Mouse (Mus musculus) CH12.LX (cell line): ENCODE measurements around the gene Gm45208. TPM values are rescaled to one million over a fixed set of nuclear protein-coding genes. Genes with fewer than 3 reads are reported as not detected.

Experiments used
- DNase-seq: peaks from one replicate; pipeline ENCODE4 v3.0.0-alpha.2; 2013; ENCODE audit errors: extremely low read depth
- H3K27ac ChIP-seq: 2 replicates; pipeline ENCODE4 v1.5.1; 2012; ENCODE audit warnings: low read depth, mild to moderate bottlenecking, control low read depth, moderate library complexity; ENCODE audit not compliant: insufficient read depth
- H3K27me3 ChIP-seq: replicated peaks from 2 replicates; pipeline ENCODE3; 2012; ENCODE audit warnings: inconsistent platforms
- H3K36me3 ChIP-seq, 2 experiments: replicated peaks in 1 of 2; 2 replicates each; pipeline versions ENCODE3 to v1.6.1; 2012; ENCODE audit warnings: inconsistent platforms in 1 of 2, low read length in 1 of 2, mild to moderate bottlenecking in 1 of 2, mixed read lengths in 1 of 2, moderate library complexity in 1 of 2; ENCODE audit not compliant: control insufficient read depth in 1 of 2, insufficient read depth in 1 of 2
- H3K4me1 ChIP-seq, 2 experiments: 2 replicates each; pipeline ENCODE4 v1.6.1; 2012; ENCODE audit warnings: inconsistent platforms in 1 of 2, moderate library complexity in 1 of 2; ENCODE audit not compliant: insufficient read depth in 2 of 2, control insufficient read depth in 1 of 2
- H3K4me2 ChIP-seq: 2 replicates; pipeline ENCODE4 v1.6.1; 2012; ENCODE audit warnings: low read depth, mild to moderate bottlenecking, control low read depth; ENCODE audit not compliant: poor library complexity, insufficient read depth, severe bottlenecking
- H3K4me3 ChIP-seq, 3 experiments: fragments of 150-350 bp in 1 of 3; sonication (generic) in 1 of 3; replicated peaks in 1 of 3; 2 replicates each; pipeline versions ENCODE3 to v1.5.1; 2011 to 2012; ENCODE audit warnings: low read depth in 2 of 3, low read length in 2 of 3, mild to moderate bottlenecking in 2 of 3, moderate library complexity in 2 of 3, control low read depth in 1 of 3, improper control_type of control experiment in 1 of 3, inconsistent platforms in 1 of 3, mixed read lengths in 1 of 3; ENCODE audit not compliant: poor library complexity in 1 of 3
- H3K79me2 ChIP-seq: replicated peaks from 2 replicates; pipeline ENCODE4 v1.6.1; 2012; ENCODE audit warnings: mild to moderate bottlenecking, moderate library complexity; ENCODE audit not compliant: control insufficient read depth, poor library complexity, insufficient read depth, severe bottlenecking; ENCODE audit errors: extremely low read depth
- H3K9ac ChIP-seq: 2 replicates; pipeline ENCODE4 v1.6.1; 2012; ENCODE audit warnings: low read depth, mild to moderate bottlenecking, control low read depth, moderate library complexity; ENCODE audit not compliant: insufficient read depth
- H3K9me3 ChIP-seq: replicated peaks from 2 replicates; pipeline ENCODE3; 2012; ENCODE audit warnings: low read length, inconsistent platforms, mixed read lengths
- BHLHE40 ChIP-seq: IDR thresholded peaks from 2 replicates; pipeline ENCODE4 v1.6.1; 2011; ENCODE audit warnings: mild to moderate bottlenecking, low read depth, low read length, improper control_type of control experiment
- CHD1 ChIP-seq: IDR thresholded peaks from 2 replicates; pipeline ENCODE4 v1.6.1; 2012; ENCODE audit warnings: low read depth, low read length, improper control_type of control experiment, inconsistent platforms
- CHD2 ChIP-seq: IDR thresholded peaks from 2 replicates; pipeline ENCODE4 v1.6.1; 2011; ENCODE audit warnings: low read length, improper control_type of control experiment
- E2F4 ChIP-seq: IDR thresholded peaks from 2 replicates; pipeline ENCODE4 v1.6.1; 2011; ENCODE audit warnings: low read depth, low read length, improper control_type of control experiment; ENCODE audit not compliant: insufficient replicate concordance
- ELF1 ChIP-seq: IDR thresholded peaks from 2 replicates; pipeline ENCODE4 v1.6.1; 2014; ENCODE audit warnings: low read depth, mild to moderate bottlenecking, inconsistent platforms, low read length, improper control_type of control experiment
- EP300 ChIP-seq: IDR thresholded peaks from 2 replicates; pipeline ENCODE4 v1.6.1; 2011; ENCODE audit warnings: low read length, improper control_type of control experiment
- GABPA ChIP-seq: IDR thresholded peaks from 2 replicates; pipeline ENCODE4 v1.6.1; 2012; ENCODE audit warnings: low read depth, low read length, improper control_type of control experiment, inconsistent platforms; ENCODE audit not compliant: insufficient replicate concordance
- HCFC1 ChIP-seq: IDR thresholded peaks from 2 replicates; pipeline ENCODE4 v1.6.1; 2012; ENCODE audit warnings: low read depth, mild to moderate bottlenecking, inconsistent platforms, low read length, improper control_type of control experiment
- IRF4 ChIP-seq: IDR thresholded peaks from 2 replicates; pipeline ENCODE4 v1.6.1; 2014; ENCODE audit warnings: low read depth, mild to moderate bottlenecking, inconsistent platforms, low read length, improper control_type of control experiment
- JUN ChIP-seq: IDR thresholded peaks from 2 replicates; pipeline ENCODE4 v1.6.1; 2011; ENCODE audit warnings: low read depth, mild to moderate bottlenecking, low read length, improper control_type of control experiment, moderate library complexity; ENCODE audit not compliant: insufficient read depth
- KAT2A ChIP-seq: IDR thresholded peaks from 2 replicates; pipeline ENCODE4 v1.6.1; 2012; ENCODE audit warnings: low read length, improper control_type of control experiment, inconsistent platforms; ENCODE audit not compliant: insufficient replicate concordance
- MAX ChIP-seq: IDR thresholded peaks from 2 replicates; pipeline ENCODE4 v1.6.1; 2011; ENCODE audit warnings: low read length, improper control_type of control experiment
- MAZ ChIP-seq: IDR thresholded peaks from 2 replicates; pipeline ENCODE4 v1.6.1; 2012; ENCODE audit warnings: low read depth, mild to moderate bottlenecking, inconsistent platforms, low read length, improper control_type of control experiment, moderate library complexity
- MEF2A ChIP-seq: IDR thresholded peaks from 2 replicates; pipeline ENCODE4 v1.6.1; 2014; ENCODE audit warnings: low read depth, mild to moderate bottlenecking, inconsistent platforms, low read length, improper control_type of control experiment, borderline replicate concordance
- MYC ChIP-seq: IDR thresholded peaks from 2 replicates; pipeline ENCODE4 v1.6.1; 2011; ENCODE audit warnings: low read depth, mild to moderate bottlenecking, improper control_type of control experiment, low read length
- NELFE ChIP-seq: IDR thresholded peaks from 2 replicates; pipeline ENCODE4 v1.6.1; 2011; ENCODE audit warnings: low read depth, low read length, improper control_type of control experiment
- NRF1 ChIP-seq: IDR thresholded peaks from 2 replicates; pipeline ENCODE4 v1.6.1; 2014; ENCODE audit warnings: low read depth, mild to moderate bottlenecking, inconsistent platforms, low read length, improper control_type of control experiment, moderate library complexity
- POLR2A ChIP-seq: IDR thresholded peaks from 2 replicates; pipeline ENCODE4 v1.6.1; 2011; ENCODE audit warnings: low read depth, mild to moderate bottlenecking, improper control_type of control experiment, low read length
- POLR2AphosphoS2 ChIP-seq: IDR thresholded peaks from 2 replicates; pipeline ENCODE4 v1.6.1; 2011; ENCODE audit warnings: low read depth, low read length, improper control_type of control experiment
- SIN3A ChIP-seq: IDR thresholded peaks from 2 replicates; pipeline ENCODE4 v1.6.1; 2012; ENCODE audit warnings: low read length, improper control_type of control experiment, inconsistent platforms
- SMC3 ChIP-seq: IDR thresholded peaks from 2 replicates; pipeline ENCODE4 v1.6.1; 2011; ENCODE audit warnings: low read depth, low read length, improper control_type of control experiment
- TCF12 ChIP-seq: IDR thresholded peaks from 2 replicates; pipeline ENCODE4 v1.6.1; 2014; ENCODE audit warnings: low read depth, mild to moderate bottlenecking, inconsistent platforms, low read length, improper control_type of control experiment
- USF2 ChIP-seq: conservative IDR thresholded peaks from 2 replicates; pipeline ENCODE4 v1.6.1; 2011; ENCODE audit warnings: low read depth, low read length, improper control_type of control experiment
- ZC3H11A ChIP-seq: IDR thresholded peaks from 2 replicates; pipeline ENCODE4 v1.6.1; 2012; ENCODE audit warnings: low read depth, mild to moderate bottlenecking, inconsistent platforms, low read length, improper control_type of control experiment
- dilution Hi-C: fragments of 300-500 bp; cut with MboI; formaldehyde crosslinking; loops from 2 replicates; pipeline ENCODE4 v1.14.3; 2020; ENCODE audit warnings: low sequenced_read_pairs; ENCODE audit not compliant: extremely low pct_unique_long_range_greater_than_20kb, extremely low pct_ligation_motif_present
- in situ Hi-C: fragments of 300-500 bp; cut with MboI; formaldehyde crosslinking; loops from 3 replicates; pipeline ENCODE4 v1.14.3; 2019; ENCODE audit warnings: low sequenced_read_pairs, low pct_ligation_motif_present, low pct_unique_long_range_greater_than_20kb, mixed read lengths
- polyA plus RNA-seq: library from polyadenylated mRNA; unstranded; fragments of >175 nt; gene quantifications from 2 replicates; pipeline ENCODE4 v1.2.1, GENCODE M21; 2012; ENCODE audit warnings: low read depth; ENCODE audit not compliant: insufficient read length
- total RNA-seq, 2 experiments: library from RNA; depleted of rRNA; stranded (reverse); fragments of 300-350 nt in 1 of 2; fragments of >200 nt in 1 of 2; gene quantifications; 2 replicates each; pipeline ENCODE4 v1.2.3; 2012 to 2014

The Gm45208 gene
- total and polyA plus RNA-seq, 3 experiments = 0.47 to 13.0 TPM; not detected in 1

DNA sequence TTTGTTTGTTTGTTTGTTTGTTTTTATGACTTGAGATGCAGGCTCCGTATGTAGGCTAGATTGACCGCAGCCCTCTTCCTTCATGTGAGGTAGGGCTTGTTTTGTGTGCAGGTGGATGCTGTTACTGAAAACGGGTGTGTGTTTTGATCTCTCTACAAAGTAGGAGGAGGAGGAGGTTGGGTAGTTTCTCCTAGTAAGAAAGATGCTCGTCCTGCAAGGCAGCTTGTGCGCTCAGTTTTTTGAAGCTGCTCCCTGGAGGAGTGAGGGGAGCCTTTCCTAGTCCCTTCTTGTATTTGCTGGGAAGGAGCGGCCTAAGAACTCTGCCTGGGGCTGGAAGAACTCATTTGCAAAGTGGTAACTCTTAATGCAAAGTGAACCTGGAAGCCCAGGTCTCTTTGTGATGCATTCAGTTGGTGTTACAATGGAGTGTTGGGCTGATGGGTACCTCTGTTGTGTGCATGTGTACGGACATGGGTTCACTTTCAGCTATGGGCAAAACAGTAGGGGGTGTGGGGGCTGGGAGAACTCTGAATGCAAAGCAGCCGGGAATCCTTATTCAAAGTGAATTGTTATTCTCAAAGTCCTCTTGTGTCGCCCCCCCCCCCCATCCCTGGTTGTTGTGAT, 42.7 kb downstream of the Gm45208 start:
- no peaks in the 10 kb centered on the region for H3K9me3 ChIP-seq
- in situ Hi-C loops = no loop called here
- peaks cover 20% of the 10 kb centered on the region for H3K79me2 ChIP-seq
- H3K4me1 ChIP-seq = peaks cover 2 to 19% of the 10 kb centered on the region in 2 experiments; a peak in 3 of 4 replicates
- peak overlapping the region in 2 of 3 experiments; percentile 70 to 88 for H3K4me3 ChIP-seq
- peak overlapping the region; percentile 41 for H3K4me2 ChIP-seq
- no peak for DNase-seq
- H3K27me3 ChIP-seq = no peaks in the 10 kb centered on the region
- H3K27ac ChIP-seq = no peak overlapping the region
- peaks cover 31 to 43% of the 10 kb centered on the region in 2 experiments for H3K36me3 ChIP-seq
- H3K9ac ChIP-seq = no peak overlapping the region
- TF ChIP-seq BHLHE40 = no peak
- TF ChIP-seq HCFC1 = no peak
- TF ChIP-seq MAX = no peak
- TF ChIP-seq SMC3 = no peak
- TF ChIP-seq CHD2 = no peak
- dilution Hi-C loops = no loop called here

DNA sequence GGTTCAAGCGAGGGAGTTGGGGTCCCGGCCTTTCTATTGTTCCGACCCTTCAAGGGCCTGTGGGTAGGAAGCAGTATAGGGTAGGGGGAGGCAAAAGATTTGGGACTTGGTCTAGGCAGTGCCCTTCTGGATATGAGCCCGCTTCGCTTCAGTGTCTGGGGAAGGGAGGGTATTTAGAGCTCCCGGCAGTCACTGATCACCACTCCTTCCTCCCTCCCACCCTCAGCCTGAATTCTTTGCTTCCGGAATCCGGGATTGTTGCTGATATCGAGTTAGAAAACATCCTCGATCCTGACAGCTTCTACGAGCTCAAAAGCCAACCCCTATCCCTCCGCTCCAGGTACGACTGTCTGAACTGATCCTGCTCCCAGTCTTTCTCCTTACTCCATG, 43.2 kb downstream of the Gm45208 start:
- H3K27me3 ChIP-seq = no peaks in the 10 kb centered on the region
- H3K9ac ChIP-seq = no peak overlapping the region
- H3K27ac ChIP-seq = no peak overlapping the region
- dilution Hi-C loops = no loop called here
- no peak for DNase-seq
- H3K79me2 ChIP-seq = peaks cover 20% of the 10 kb centered on the region
- no peaks in the 10 kb centered on the region for H3K9me3 ChIP-seq
- in situ Hi-C loops = no loop called here
- no peak overlapping the region for H3K4me2 ChIP-seq
- H3K4me3 ChIP-seq = no peak overlapping the region
- TF ChIP-seq TCF12 (no peak), IRF4 (no peak), POLR2AphosphoS2 (no peak), MYC (no peak), CHD1 (no peak), JUN (no peak), NELFE (no peak), USF2 (no peak), E2F4 (no peak), KAT2A (no peak), POLR2A (no peak), GABPA (no peak), EP300 (no peak), SIN3A (no peak), MEF2A (no peak), ZC3H11A (no peak), ELF1 (no peak), MAZ (no peak), NRF1 (no peak)
- H3K36me3 ChIP-seq = peaks cover 33 to 48% of the 10 kb centered on the region in 2 experiments
- peaks cover 2 to 19% of the 10 kb centered on the region in 2 experiments; a peak in 3 of 4 replicates for H3K4me1 ChIP-seq
